Mouse (Mus musculus) stomach, embryonic 16.5 days (tissue): ENCODE measurements around the gene Pax5. TPM values are rescaled to one million over a fixed set of nuclear protein-coding genes. Genes with fewer than 3 reads are reported as not detected.

ENCODE experiments used
- ATAC-seq: fragments of 200-750 bp; cut with Nextera tagmentation; 2 replicates; pipeline ENCODE4 v1.8.0; 2017; ENCODE audit warnings: moderate number of reproducible peaks, moderate TSS enrichment; ENCODE audit not compliant: insufficient read depth, low FRiP score
- H3K27ac ChIP-seq: fragments of 300-500 bp; sonication (generic); 2 replicates; pipeline ENCODE4 v1.5.1; 2014; ENCODE audit warnings: low read length
- H3K27me3 ChIP-seq: fragments of 300-500 bp; sonication (generic); 2 replicates; pipeline ENCODE4 v1.6.1; 2014; ENCODE audit warnings: low read length, control low read depth, mixed read lengths; ENCODE audit not compliant: control insufficient read depth, insufficient read depth
- H3K36me3 ChIP-seq: fragments of 300-500 bp; sonication (generic); 2 replicates; pipeline ENCODE4 v1.6.1; 2014; ENCODE audit warnings: low read length; ENCODE audit not compliant: control insufficient read depth, insufficient read depth
- H3K4me1 ChIP-seq: fragments of 300-500 bp; sonication (generic); 2 replicates; pipeline ENCODE4 v1.6.1; 2014; ENCODE audit warnings: low read length, control low read depth, mixed read lengths; ENCODE audit not compliant: control insufficient read depth, insufficient read depth
- H3K4me2 ChIP-seq: fragments of 300-500 bp; sonication (generic); 2 replicates; pipeline ENCODE4 v1.6.1; 2014; ENCODE audit warnings: low read depth, low read length, mixed read lengths
- H3K4me3 ChIP-seq: fragments of 300-500 bp; sonication (generic); replicated peaks from 2 replicates; pipeline ENCODE4 v1.5.1; 2014; ENCODE audit warnings: mild to moderate bottlenecking, low read length
- H3K9ac ChIP-seq: fragments of 300-500 bp; sonication (generic); 2 replicates; pipeline ENCODE4 v1.6.1; 2014; ENCODE audit warnings: low read length
- H3K9me3 ChIP-seq: fragments of 300-500 bp; sonication (generic); replicated peaks from 2 replicates; pipeline ENCODE4 v1.6.1; 2016; ENCODE audit warnings: low read length, control low read depth; ENCODE audit not compliant: control insufficient read depth
- WGBS: fragments of 180-500 bp; shearing (Covaris S2); extraction: QIAGEN DNeasy Blood & Tissue Kit; methylation state at CpG from one replicate; pipeline ENCODE4 v1.1.7; 2014; 5-methylcytosine and 5-hydroxymethylcytosine counted together
- microRNA-seq: library from miRNA; unstranded; fragments of <30 nt; microRNA quantifications from one replicate; pipeline ENCODE4, GENCODE M21; 2016
- polyA plus RNA-seq: library from polyadenylated mRNA; unstranded; fragments of >200 nt; fragmentation: Nextera tagmentation; extraction: Ambion mirVana; gene quantifications from 2 replicates; pipeline ENCODE4 v1.2.1, GENCODE M21; 2015

The Pax5 gene
- polyA plus RNA-seq, 1 experiment from 2014 or later: 0.03 TPM

GRCm38 (mm10) chr4:44482851-44483250, 227.4 kb downstream of the Pax5 start:
- H3K9me3 ChIP-seq: 0 out of 2 replicates have a peak, but pooled peaks cover 3% of the 10 kb centered on the region
- no peak overlapping the region for H3K4me3 ChIP-seq
- H3K4me1 ChIP-seq: no peaks in the 10 kb centered on the region
- no peak overlapping the region for H3K4me2 ChIP-seq
- ATAC-seq: no peak
- H3K27me3 ChIP-seq: no peaks in the 10 kb centered on the region
- no peaks in the 10 kb centered on the region for H3K36me3 ChIP-seq
- no peak overlapping the region for H3K9ac ChIP-seq
- WGBS: 81% methylated on average over 9 of the region's 9 CpGs
- no peak overlapping the region for H3K27ac ChIP-seq

- H3K9me3 ChIP-seq: 0 out of 2 replicates have a peak, but pooled peaks cover 3% of the 10 kb centered on the region
- H3K4me3 ChIP-seq: no peak overlapping the region
- H3K36me3 ChIP-seq: no peaks in the 10 kb centered on the region
- 85% methylated on average over 1 of the region's 1 CpGs for WGBS
- H3K4me1 ChIP-seq: no peaks in the 10 kb centered on the region
- H3K9ac ChIP-seq: no peak overlapping the region
- ATAC-seq: no peak
- no peaks in the 10 kb centered on the region for H3K27me3 ChIP-seq
- no peak overlapping the region for H3K27ac ChIP-seq
- H3K4me2 ChIP-seq: no peak overlapping the region
Measured at GRCm38 (mm10) chr4:44479755-44480154, 230.5 kb downstream of the Pax5 start.

Small RNA genes within 50 kb of the gene (microRNA-seq; reads per million reads assigned to microRNA genes)
- not detected for gene Mir5120

Other genes with a start within 250 kb of the Pax5 start
- 34.7 and 38.8 TPM in 2 replicates for gene Zcchc7, start 45.4 kb upstream of the Pax5 start, polyA plus RNA-seq